Mouse (Mus musculus): ENCODE measurements around the gene Egfr. TPM values are rescaled to one million over a fixed set of nuclear protein-coding genes. Genes with fewer than 3 reads are reported as not detected.

Egfr gene
- polyA plus RNA-seq, 1 experiment from 2014 or later, result 0.22 TPM

GRCm38 (mm10) chr11:16871120-16871519 lies 119.1 kb downstream of the Egfr start:
- H3K36me3 ChIP-seq (ENCODE audit: inconsistent target), result no peaks in the 10 kb centered on the region
- no peak overlapping the region for H3K4me3 ChIP-seq (ENCODE audit: inconsistent target)
- no peaks in the 10 kb centered on the region for H3K79me2 ChIP-seq (ENCODE audit: inconsistent target)
- no peak overlapping the region for H3K27ac ChIP-seq
- 69% methylated on average over 4 of the region's 5 CpGs for WGBS (ENCODE audit: missing documents)

GRCm38 (mm10) chr11:16877676-16878378 lies 125.8 kb downstream of the Egfr start:
- no peaks in the 10 kb centered on the region for H3K36me3 ChIP-seq (ENCODE audit: inconsistent target)
- no peak overlapping the region for H3K4me3 ChIP-seq (ENCODE audit: inconsistent target)
- no peaks in the 10 kb centered on the region for H3K79me2 ChIP-seq (ENCODE audit: inconsistent target)
- H3K27ac ChIP-seq, result no peak overlapping the region
- WGBS (ENCODE audit: missing documents), result 86% methylated on average over 9 of the region's 9 CpGs

- H3K27ac ChIP-seq, result no peak overlapping the region
- WGBS (ENCODE audit: missing documents), result 83% methylated on average over 4 of the region's 4 CpGs
- H3K4me3 ChIP-seq (ENCODE audit: inconsistent target), result no peak overlapping the region
Observed at GRCm38 (mm10) chr11:16881932-16882331, 129.9 kb downstream of the Egfr start.

GRCm38 (mm10) chr11:16886152-16886551 lies 134.1 kb downstream of the Egfr start:
- 74% methylated on average over 6 of the region's 6 CpGs for WGBS (ENCODE audit: missing documents)
- no peaks in the 10 kb centered on the region for H3K36me3 ChIP-seq (ENCODE audit: inconsistent target)
- H3K4me3 ChIP-seq (ENCODE audit: inconsistent target), result no peak overlapping the region
- H3K79me2 ChIP-seq (ENCODE audit: inconsistent target), result no peaks in the 10 kb centered on the region
- H3K27ac ChIP-seq, result no peak overlapping the region

More at GRCm38 (mm10) chr11:16881932-16882331, 129.9 kb downstream of the Egfr start:
- Histone ChIP-seq H3K79me2 (ENCODE audit: inconsistent target) (no peaks in the 10 kb centered on the region), H3K36me3 (ENCODE audit: inconsistent target) (no peaks in the 10 kb centered on the region)

- Histone ChIP-seq H3K79me2 (ENCODE audit: inconsistent target) (no peaks in the 10 kb centered on the region), H3K27ac (no peak overlapping the region), H3K4me3 (ENCODE audit: inconsistent target) (no peak overlapping the region), H3K36me3 (ENCODE audit: inconsistent target) (no peaks in the 10 kb centered on the region)
Observed at GRCm38 (mm10) chr11:16888086-16888485, 136.1 kb downstream of the Egfr start.

- H3K27ac ChIP-seq, result no peak overlapping the region
- H3K36me3 ChIP-seq (ENCODE audit: inconsistent target), result no peaks in the 10 kb centered on the region
- WGBS (ENCODE audit: missing documents), result 86% methylated on average over 13 of the region's 13 CpGs
- H3K79me2 ChIP-seq (ENCODE audit: inconsistent target), result no peaks in the 10 kb centered on the region
- H3K4me3 ChIP-seq (ENCODE audit: inconsistent target), result no peak overlapping the region
Observed at GRCm38 (mm10) chr11:16895441-16896356, 143.7 kb downstream of the Egfr start.

- WGBS (ENCODE audit: missing documents), result 93% methylated on average over 2 of the region's 2 CpGs
- no peaks in the 10 kb centered on the region for H3K36me3 ChIP-seq (ENCODE audit: inconsistent target)
- H3K27ac ChIP-seq, result no peak overlapping the region
- no peaks in the 10 kb centered on the region for H3K79me2 ChIP-seq (ENCODE audit: inconsistent target)
- H3K4me3 ChIP-seq (ENCODE audit: inconsistent target), result no peak overlapping the region
Observed at GRCm38 (mm10) chr11:16897681-16898080, 145.7 kb downstream of the Egfr start.

- Histone ChIP-seq H3K79me2 (ENCODE audit: inconsistent target) (no peaks in the 10 kb centered on the region), H3K4me3 (ENCODE audit: inconsistent target) (no peak overlapping the region), H3K36me3 (ENCODE audit: inconsistent target) (no peaks in the 10 kb centered on the region), H3K27ac (no peak overlapping the region)
- 89% methylated on average over 1 of the region's 1 CpGs for WGBS (ENCODE audit: missing documents)
Observed at GRCm38 (mm10) chr11:16900182-16900581, 148.2 kb downstream of the Egfr start.

GRCm38 (mm10) chr11:16900653-16901416 lies 148.8 kb downstream of the Egfr start:
- H3K36me3 ChIP-seq (ENCODE audit: inconsistent target), result no peaks in the 10 kb centered on the region
- H3K79me2 ChIP-seq (ENCODE audit: inconsistent target), result no peaks in the 10 kb centered on the region
- WGBS (ENCODE audit: missing documents), result 74% methylated on average over 8 of the region's 8 CpGs
- no peak overlapping the region for H3K4me3 ChIP-seq (ENCODE audit: inconsistent target)
- no peak overlapping the region for H3K27ac ChIP-seq

- 87% methylated on average over 8 of the region's 8 CpGs for WGBS (ENCODE audit: missing documents)
- Histone ChIP-seq H3K36me3 (ENCODE audit: inconsistent target) (no peaks in the 10 kb centered on the region), H3K79me2 (ENCODE audit: inconsistent target) (no peaks in the 10 kb centered on the region), H3K27ac (no peak overlapping the region), H3K4me3 (ENCODE audit: inconsistent target) (no peak overlapping the region)
Observed at GRCm38 (mm10) chr11:16904302-16905011, 152.5 kb downstream of the Egfr start.

- Histone ChIP-seq H3K79me2 (ENCODE audit: inconsistent target) (no peaks in the 10 kb centered on the region), H3K27ac (no peak overlapping the region), H3K4me3 (ENCODE audit: inconsistent target) (no peak overlapping the region), H3K36me3 (ENCODE audit: inconsistent target) (no peaks in the 10 kb centered on the region)
- 88% methylated on average over 3 of the region's 3 CpGs for WGBS (ENCODE audit: missing documents)
Observed at GRCm38 (mm10) chr11:16905012-16905332, 153.0 kb downstream of the Egfr start.

- Histone ChIP-seq H3K4me3 (ENCODE audit: inconsistent target) (no peak overlapping the region), H3K36me3 (ENCODE audit: inconsistent target) (no peaks in the 10 kb centered on the region), H3K27ac (no peak overlapping the region), H3K79me2 (ENCODE audit: inconsistent target) (no peaks in the 10 kb centered on the region)
- 100% methylated on average over 2 of the region's 2 CpGs for WGBS (ENCODE audit: missing documents)
Observed at GRCm38 (mm10) chr11:16906530-16906929, 154.5 kb downstream of the Egfr start.

GRCm38 (mm10) chr11:16907517-16908129 lies 155.6 kb downstream of the Egfr start:
- Histone ChIP-seq H3K79me2 (ENCODE audit: inconsistent target) (no peaks in the 10 kb centered on the region), H3K36me3 (ENCODE audit: inconsistent target) (no peaks in the 10 kb centered on the region), H3K4me3 (ENCODE audit: inconsistent target) (no peak overlapping the region), H3K27ac (no peak overlapping the region)
- WGBS (ENCODE audit: missing documents), result 67% methylated on average over 1 of the region's 1 CpGs

GRCm38 (mm10) chr11:16914756-16915155 lies 162.8 kb downstream of the Egfr start:
- WGBS (ENCODE audit: missing documents), result 100% methylated on average over 3 of the region's 3 CpGs
- no peaks in the 10 kb centered on the region for H3K36me3 ChIP-seq (ENCODE audit: inconsistent target)

More at GRCm38 (mm10) chr11:16914756-16915155, 162.8 kb downstream of the Egfr start:
- no peaks in the 10 kb centered on the region for H3K79me2 ChIP-seq (ENCODE audit: inconsistent target)
- no peak overlapping the region for H3K27ac ChIP-seq
- no peak overlapping the region for H3K4me3 ChIP-seq (ENCODE audit: inconsistent target)
